Mouse (Mus musculus): ENCODE measurements at regions not wholly inside any gene's neighbourhood (a gene's known extent, or its start where the extent isn't known, plus 50 kb on each side); places are given as distances from the start of the nearest gene placed in this dataset.
"Not testable (repeated sequence)": the region's sequence is repeated elsewhere in the genome, so short reads cannot be mapped to it uniquely, and the experiment has no call there.

DNA sequence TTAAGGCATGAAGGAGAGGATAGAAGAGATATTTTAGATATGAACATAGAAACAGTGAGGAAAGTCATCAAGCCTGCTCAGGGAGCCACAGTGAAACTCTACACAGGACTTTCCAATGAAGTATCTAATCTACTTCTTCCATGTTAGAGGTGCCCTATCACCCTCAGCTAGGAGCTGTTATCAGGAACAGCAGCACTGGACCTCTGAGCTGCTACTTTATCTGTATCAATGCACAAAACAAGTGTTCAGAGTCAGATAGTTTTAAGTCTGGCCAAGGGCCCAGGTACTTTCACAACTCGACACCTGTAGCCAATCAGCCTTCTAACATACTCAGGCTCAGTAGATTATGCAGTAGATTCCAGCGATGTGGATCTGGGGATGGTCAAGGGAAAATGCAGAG is 210.7 kb upstream of the Grid2 start:
- DNase-seq (ENCODE audit: low read depth, low spot score): no peak

DNA sequence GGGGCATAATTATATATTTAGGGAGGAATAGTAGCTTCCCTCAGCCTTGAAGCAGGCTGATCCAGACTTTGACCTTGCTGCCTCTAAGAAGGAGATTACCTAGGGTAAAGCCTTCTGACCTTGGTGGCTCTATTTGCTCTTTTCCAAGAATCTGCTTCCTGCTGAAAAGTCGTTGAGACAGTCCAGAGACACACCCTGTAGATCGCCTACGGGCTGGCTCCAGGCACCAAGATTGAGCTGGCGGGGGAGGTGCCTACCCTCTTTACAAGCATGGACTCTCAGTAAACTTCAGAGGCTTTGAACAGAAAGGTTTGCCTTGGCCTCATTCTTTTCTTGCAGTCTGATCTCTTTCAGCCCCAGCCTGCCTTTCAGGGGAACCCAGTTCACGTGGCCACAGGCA is 191.1 kb upstream of the Grid2 start:
- DNase-seq (ENCODE audit: low read depth, low spot score): not testable (repeated sequence)

DNA sequence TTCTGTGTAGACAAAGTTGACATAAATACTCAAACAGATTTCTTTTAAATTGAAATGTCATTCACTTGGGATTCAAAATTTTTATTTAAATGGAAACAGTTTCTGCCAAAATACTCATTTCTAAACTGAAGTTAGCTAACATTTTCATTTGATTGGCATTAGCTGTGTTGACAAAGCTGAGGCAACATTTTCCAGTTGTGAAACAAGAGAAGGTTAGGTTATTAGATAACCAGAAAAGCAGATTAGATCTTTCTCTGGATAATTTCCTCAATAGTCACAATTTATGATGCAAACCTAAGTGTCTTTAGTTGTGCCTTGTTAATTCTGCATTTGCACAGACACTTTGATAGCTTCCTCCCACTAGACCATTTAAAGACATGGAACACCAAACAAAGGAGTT is 167.5 kb upstream of the Grid2 start:
- no peak for DNase-seq (ENCODE audit: low read depth, low spot score)

DNA sequence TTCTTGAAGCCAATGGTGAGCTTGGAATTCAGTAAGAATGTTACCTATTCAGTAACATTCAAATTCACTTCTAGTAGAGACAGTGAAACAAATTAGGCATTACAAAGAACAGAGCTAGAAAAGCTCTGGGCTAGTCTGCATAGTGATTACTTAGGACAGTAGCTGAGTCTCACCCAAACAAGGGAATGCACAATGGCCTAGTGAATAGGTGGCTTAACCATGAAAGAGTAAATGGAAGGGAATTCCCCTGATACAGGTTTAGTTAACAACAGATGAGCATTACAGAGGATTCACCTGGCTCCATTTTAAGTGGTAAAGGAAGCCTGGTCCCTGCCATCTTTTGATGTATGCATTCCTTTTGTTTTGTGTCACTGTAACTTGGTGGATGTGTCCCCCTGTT is 126.8 kb upstream of the Grid2 start:
- not testable (repeated sequence) for DNase-seq (ENCODE audit: low read depth, low spot score)

DNA sequence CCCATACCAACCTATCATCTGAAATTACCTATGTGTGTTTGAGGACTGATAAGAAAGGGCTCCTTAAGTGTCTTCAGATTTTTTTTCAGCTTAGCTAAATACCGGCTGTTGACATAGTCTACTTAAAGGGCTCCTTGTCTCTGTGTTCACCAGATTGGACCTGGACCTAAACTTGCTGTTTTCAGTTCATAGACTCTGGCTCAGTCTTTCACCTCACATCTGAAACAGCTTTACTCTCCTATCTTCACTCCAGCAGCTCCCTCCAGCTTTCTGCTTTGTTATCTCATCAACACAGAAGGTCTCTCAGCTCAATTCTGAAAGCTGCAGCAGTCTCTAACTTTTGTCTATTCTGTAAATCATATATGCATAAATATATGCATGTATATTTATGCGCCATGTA is 106.4 kb upstream of the Grid2 start:
- no peak for DNase-seq (ENCODE audit: low read depth, low spot score)

DNA sequence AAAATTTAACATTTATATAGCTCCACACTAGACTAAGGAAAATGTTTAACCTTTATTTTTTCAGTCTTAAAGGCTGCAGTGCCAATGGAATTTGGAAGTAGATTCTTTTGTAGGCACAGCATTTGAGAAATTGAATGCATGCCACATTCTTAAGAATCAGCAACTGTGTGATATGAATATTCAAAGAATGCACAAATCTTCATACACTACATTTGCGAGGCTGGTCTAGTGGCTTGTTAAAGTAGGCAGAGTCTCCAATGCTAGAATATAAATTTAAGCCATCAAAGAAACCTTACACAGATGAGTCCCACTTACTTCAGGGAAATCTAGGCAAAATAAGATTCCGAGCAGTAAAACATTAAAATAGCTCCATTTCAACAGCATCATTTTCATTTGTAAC is 75.5 kb upstream of the Grid2 start:
- peak; percentile 63 for DNase-seq (ENCODE audit: low read depth, low spot score)
